Mouse (Mus musculus) thymus, adult 2 months (tissue): Measurements from ENCODE around the gene Gas2l2.

Experiments
- CTCF ChIP-seq: fragments of 200-500 bp; IDR thresholded peaks from 2 replicates; pipeline ENCODE4 v1.5.1; 2012; ENCODE audit warnings: mild to moderate bottlenecking, control low read depth, low read length, moderate library complexity, borderline replicate concordance; ENCODE audit not compliant: control insufficient read depth, poor library complexity, insufficient read depth; ENCODE audit errors: extremely low read depth
- POLR2A ChIP-seq: fragments of 200-500 bp; IDR thresholded peaks from 2 replicates; pipeline ENCODE4 v1.6.1; 2012; ENCODE audit warnings: mild to moderate bottlenecking, low read length, control low read depth, moderate library complexity; ENCODE audit not compliant: control insufficient read depth, poor library complexity, insufficient read depth; ENCODE audit errors: extremely low read depth

DNA sequence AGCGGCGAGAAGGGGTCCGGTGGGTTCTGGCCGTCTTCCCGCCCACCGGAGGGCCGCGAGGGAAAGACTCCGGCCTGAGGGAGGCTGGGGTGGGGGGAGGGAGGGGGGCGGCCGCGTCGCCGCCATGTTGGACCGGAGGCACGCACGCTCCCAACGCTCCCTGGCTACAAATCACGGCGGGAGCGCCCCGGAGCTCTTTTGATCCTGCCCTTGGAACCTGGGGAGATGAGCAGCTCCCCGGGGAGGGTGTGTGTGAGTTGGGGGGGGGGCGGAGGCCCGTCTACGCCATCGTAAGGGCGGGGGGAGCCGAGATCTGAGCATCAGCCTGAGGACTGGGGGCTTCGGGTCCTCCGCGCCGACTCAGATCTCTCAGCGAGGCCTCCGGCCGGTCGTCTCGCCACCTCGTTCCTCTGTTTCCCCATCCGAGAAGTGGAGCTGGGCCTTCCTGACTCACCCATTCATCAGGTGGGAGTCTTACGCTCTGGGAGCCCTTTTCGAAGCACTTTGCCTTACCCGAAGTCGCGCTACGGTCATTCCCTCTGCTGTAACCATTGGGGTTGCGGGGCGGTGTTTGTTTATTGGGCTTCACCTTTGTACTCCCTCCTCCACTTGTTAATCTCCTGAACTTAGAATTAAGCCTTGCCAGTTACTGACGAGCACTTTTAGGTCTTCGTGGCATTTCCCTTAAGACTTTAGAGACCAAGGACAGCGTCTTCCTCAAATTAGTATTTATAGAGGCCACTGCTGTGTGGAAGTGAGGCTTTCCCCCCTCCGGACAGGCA, 44.2 kb upstream of the Gas2l2 start:
- TF ChIP-seq POLR2A (no peak), CTCF (no peak)
